Mouse (Mus musculus): ENCODE results near the gene Serpina1e.
"Not testable (repeated sequence)": the region's sequence is repeated elsewhere in the genome, so short reads cannot be mapped to it uniquely, and the experiment has no call there.

Gene Serpina1e

DNA sequence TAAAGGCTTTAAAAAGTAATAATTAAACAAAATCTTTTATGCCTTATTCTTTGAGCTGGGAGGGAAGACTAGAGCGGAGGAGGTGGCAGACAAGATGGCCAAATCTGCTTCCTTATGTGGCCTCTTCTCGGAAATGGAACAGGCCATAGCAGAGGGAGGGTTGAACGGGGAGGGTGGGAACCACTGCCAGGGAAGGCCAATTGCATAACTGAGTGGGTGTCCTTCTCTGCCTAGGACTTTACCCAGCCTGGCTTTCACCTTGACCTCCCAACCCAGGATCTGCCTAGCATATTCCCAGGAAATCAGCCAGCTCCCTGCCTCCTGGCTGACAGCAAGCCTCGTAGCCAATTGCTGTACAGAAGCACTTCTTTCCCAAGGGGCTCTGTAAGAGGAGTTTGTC lies 4.5 kb upstream of the Serpina1e start:
- in situ Hi-C loops (cut with MboI, MseI): no loop called here

GRCm38 (mm10) chr12:103962860-103963259 lies 4.1 kb upstream of the Serpina1e start:
- in situ Hi-C loops (cut with MboI, MseI): no loop called here

DNA sequence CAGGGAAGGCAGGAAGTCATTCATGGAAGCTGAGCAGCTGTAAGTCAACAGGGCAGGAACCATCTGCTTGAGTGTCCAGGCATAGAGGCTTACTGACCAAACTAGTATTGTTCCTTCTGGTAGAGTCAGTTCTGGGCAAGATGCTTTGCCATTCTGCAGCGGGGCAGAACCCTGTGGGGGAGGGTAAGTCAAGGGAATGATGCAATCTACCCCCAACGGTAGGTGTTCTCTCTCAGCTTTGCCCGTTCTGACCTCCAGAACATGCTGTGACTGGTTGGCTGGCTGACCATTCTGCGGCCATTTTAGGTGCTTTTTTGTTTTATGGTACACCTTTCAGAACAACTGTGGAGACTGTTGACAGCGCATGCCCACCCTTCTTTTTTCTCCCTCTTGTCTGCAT lies 3.6 kb upstream of the Serpina1e start:
- in situ Hi-C loops (cut with MboI, MseI): no loop called here

DNA sequence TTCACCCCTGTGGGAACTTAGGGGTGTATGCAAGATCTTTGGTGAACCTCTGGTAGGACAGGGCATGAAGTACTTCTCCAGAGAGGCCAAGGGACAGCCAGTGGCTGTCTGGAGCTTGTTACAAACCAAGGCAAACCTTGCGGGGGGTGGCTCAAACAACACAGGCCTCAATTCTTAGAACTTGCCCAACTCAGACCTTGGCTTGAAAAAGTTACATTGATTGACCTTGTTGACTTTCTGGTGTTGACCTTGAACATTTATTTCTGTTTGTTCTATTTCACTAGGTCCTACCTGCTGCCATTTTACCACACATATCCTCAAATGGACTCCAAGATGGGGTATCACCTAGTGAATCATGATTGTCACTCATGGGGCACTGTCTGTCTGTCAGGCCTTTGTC lies 2.9 kb upstream of the Serpina1e start:
- in situ Hi-C loops (cut with MboI, MseI): no loop called here

DNA sequence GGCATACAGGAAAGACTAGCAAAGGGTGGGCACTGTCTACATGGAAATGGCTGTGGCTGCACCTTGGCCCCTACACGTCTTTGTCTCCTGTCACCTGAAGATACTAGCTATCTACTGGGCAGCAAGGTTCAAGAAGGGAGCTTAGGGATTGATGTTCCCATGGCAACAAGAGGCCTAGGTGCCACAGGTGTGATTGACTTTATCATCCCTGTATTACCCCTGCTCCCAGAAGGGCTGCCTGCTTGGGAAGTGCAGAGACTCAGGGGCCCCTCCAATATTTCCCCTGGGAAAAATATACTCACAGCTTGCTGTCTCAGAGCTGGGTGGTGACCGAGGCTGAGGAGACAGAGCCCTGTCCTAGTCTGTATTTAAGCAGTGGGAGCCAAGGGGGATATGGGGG lies 2.2 kb downstream of the Serpina1e start:
- in situ Hi-C loops (cut with MboI, MseI): loop anchor here (5.0 kb wide), 1 partner anchor 54 kb away; the partner anchor contains the start of gene Serpina1c

DNA sequence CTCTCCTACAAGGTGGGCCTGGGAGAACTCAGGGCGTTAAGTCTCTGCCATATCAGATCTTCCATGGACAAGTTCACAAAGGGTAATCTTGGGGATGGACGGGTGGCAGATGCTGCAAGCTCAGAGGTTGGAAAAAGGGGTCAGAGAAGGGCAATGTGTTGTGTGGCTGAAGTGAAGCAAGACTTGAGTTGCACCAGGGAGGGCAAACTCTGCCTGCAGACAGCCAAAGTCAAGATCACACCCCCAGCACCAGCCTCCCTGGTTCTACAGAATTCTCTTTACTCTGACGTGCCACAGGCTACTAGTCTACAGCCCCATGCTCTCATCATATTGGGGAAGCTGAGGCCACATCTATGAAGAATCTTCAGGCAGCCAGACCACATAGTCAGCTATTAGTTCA lies 5.8 kb downstream of the Serpina1e start:
- in situ Hi-C loops (cut with MboI, MseI): not testable (repeated sequence)

DNA sequence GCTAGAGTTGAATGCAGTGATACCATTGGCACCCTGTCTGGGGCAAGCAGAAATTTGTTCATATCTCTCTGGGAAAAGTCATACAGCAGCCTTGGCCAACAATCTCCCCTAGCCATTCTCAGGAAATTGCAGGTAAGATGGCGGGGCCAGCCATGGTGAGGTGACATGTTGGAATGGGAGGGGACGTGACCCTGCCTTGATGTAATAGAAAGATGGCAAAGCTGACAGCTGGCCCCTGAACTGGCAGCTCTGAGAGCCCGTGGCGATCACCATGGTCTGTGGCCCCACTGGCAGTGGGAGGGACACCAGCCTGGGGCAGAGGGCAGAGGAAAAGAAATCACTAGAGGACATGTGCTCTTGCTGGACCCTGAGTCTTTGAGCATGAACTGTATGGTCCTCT lies 12.5 kb downstream of the Serpina1e start:
- in situ Hi-C loops (cut with MboI, MseI): no loop called here

GRCm38 (mm10) chr12:103909181-103909580 lies 49.6 kb downstream of the Serpina1e start:
- in situ Hi-C loops (cut with MboI, MseI): not testable (repeated sequence)

DNA sequence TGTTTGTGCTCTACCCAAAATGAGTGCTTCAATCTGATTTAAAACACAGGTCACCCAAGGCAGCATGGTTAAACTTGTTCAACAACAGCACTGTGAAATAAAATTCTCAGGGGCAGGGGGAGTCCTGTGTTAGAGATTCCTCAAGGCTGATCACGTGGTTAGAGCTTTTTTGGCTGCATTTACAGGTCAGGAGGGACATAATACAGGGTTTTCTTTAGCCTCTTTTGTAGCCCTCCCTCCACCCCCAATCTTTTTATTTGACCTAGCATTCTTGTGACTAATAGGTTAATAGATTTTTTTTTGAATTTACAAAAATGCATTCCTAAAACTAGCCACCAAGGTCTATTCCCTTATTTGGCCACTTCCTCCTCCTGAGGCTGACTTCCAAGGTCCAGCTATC lies 51.0 kb downstream of the Serpina1e start:
- in situ Hi-C loops (cut with MboI, MseI): not testable (repeated sequence)

GRCm38 (mm10) chr12:103904837-103905340 lies 53.9 kb downstream of the Serpina1e start, which contains the start of gene Serpina1c:
Serpina1c (minus strand) TSS chr12:103904887.
- in situ Hi-C loops (cut with MboI, MseI): loop anchor here (5.0 kb wide), 1 partner anchor 52 kb away; the partner anchor contains the start of gene Serpina1e

- in situ Hi-C loops (cut with MboI, MseI): loop anchor here (5.0 kb wide), 1 partner anchor 55 kb away; the partner anchor contains the start of gene Serpina1e
These were observed 56.8 kb downstream of the Serpina1e start for GRCm38 (mm10) chr12:103901929-103902328.
